Mouse (Mus musculus) left cerebral cortex, adult 2 months (tissue): Measurements from ENCODE around the gene Pip5k1a. TPM values are rescaled to one million over a fixed set of nuclear protein-coding genes. Genes with fewer than 3 reads are reported as not detected.
A peak's percentile ranks its signal among the peaks of the same experiment; 100 is the strongest.

Source experiments
- DNase-seq, 2 experiments: peaks; one replicate each; pipeline ENCODE4 v3.0.0; 2021 to 2022; ENCODE audit warnings: low spot score in 2 of 2, mixed read lengths in 1 of 2; ENCODE audit errors: extremely low spot score in 1 of 2
- H3K27ac ChIP-seq: fragments of 200-600 bp; 2 replicates; pipeline ENCODE4 v1.8.1; 2022
- H3K4me3 ChIP-seq: fragments of 200-600 bp; 2 replicates; pipeline ENCODE4 v1.8.1; 2022
- CTCF ChIP-seq: fragments of 200-600 bp; IDR thresholded peaks from 2 replicates; pipeline ENCODE4 v1.8.1; 2022; ENCODE audit warnings: antibody characterized with exemption, mild to moderate bottlenecking, moderate library complexity
- intact Hi-C: fragments of 180-260 bp; cut with DNase I; formaldehyde crosslinking; loops from one replicate; pipeline ENCODE4 v1.15.1; 2025
- long read RNA-seq, 2 experiments: library from polyadenylated mRNA; stranded (forward); transcript quantifications; one replicate each; pipeline ENCODE4 v2.0.0; 2021; ENCODE audit warnings: borderline mapping rate in 2 of 2
- total RNA-seq, 2 experiments: library from RNA; stranded (reverse); gene quantifications; 2 replicates each; pipeline ENCODE4 v1.2.3; 2021

The Pip5k1a gene
- total RNA-seq, result 10 to 100 TPM; 58.2 to 58.5 TPM
- long read RNA-seq, experiment 1, partial matches to known transcripts, result 1 of 30 reads
- long read RNA-seq, experiment 1, other reads (novel, unspliced or antisense), result 27 of 30 reads
- long read RNA-seq, experiment 2, partial matches to known transcripts, result 1 of 27 reads
- long read RNA-seq, experiment 2, other reads (novel, unspliced or antisense), result 23 of 27 reads

GRCm38 (mm10) chr3:95106338-95107117 is at the start of gene Pip5k1a:
Pip5k1a (minus strand) TSS chr3:95106930.
- peak; percentile 22 for TF ChIP-seq CTCF
- H3K4me3 ChIP-seq, result peak within 1 kb of the TSS; percentile 97
- intact Hi-C loops, result no loop called here
- peak; percentile 96 to 97 for DNase-seq
- peak within 1 kb of the TSS; percentile 97 for H3K27ac ChIP-seq

GRCm38 (mm10) chr3:95153874-95154273 is 47.1 kb upstream of the Pip5k1a start:
- Histone ChIP-seq H3K27ac (no peak overlapping the region), H3K4me3 (no peak overlapping the region)
- no peak for DNase-seq
- intact Hi-C loops, result no loop called here
- TF ChIP-seq CTCF, result peak; percentile 56

- Histone ChIP-seq H3K27ac (no peak overlapping the region), H3K4me3 (no peak overlapping the region)
- intact Hi-C loops, result no loop called here
- TF ChIP-seq CTCF, result no peak
- no peak for DNase-seq
Measured at GRCm38 (mm10) chr3:95147924-95148323, 41.2 kb upstream of the Pip5k1a start.

GRCm38 (mm10) chr3:95142617-95143011 is 35.9 kb upstream of the Pip5k1a start:
- H3K27ac ChIP-seq, result no peak overlapping the region
- no peak overlapping the region for H3K4me3 ChIP-seq
- intact Hi-C loops, result loop anchor here (1.0 to 5.0 kb wide), 3 partner anchors 32 to 140 kb away; partner anchors contain the start of genes Mindy1 and Prune1
- peak; percentile 79 to 88 for DNase-seq
- peak; percentile 97 for TF ChIP-seq CTCF

- no peak within 1 kb of the TSS for H3K4me3 ChIP-seq
- no peak for DNase-seq
- intact Hi-C loops, result loop anchor here (1.0 to 5.0 kb wide), 4 partner anchors 32 to 140 kb away; partner anchors contain the start of genes Gabpb2, Mindy1 and Prune1
- no peak for TF ChIP-seq CTCF
- H3K27ac ChIP-seq, result no peak within 1 kb of the TSS
Measured at GRCm38 (mm10) chr3:95141952-95142616, 35.4 kb upstream of the Pip5k1a start, which contains the start of gene Tnfaip8l2. Tnfaip8l2 (minus strand) TSS chr3:95142360.

GRCm38 (mm10) chr3:95141474-95141873 is 34.7 kb upstream of the Pip5k1a start:
- DNase-seq, result no peak
- intact Hi-C loops, result loop anchor here (2.0 to 5.0 kb wide), 2 partner anchors 75 to 141 kb away; partner anchors contain the start of genes Gabpb2, Mindy1 and Prune1
- H3K4me3 ChIP-seq, result no peak overlapping the region
- TF ChIP-seq CTCF, result no peak
- no peak overlapping the region for H3K27ac ChIP-seq

- intact Hi-C loops, result loop anchor here (2.0 to 5.0 kb wide), 2 partner anchors 76 to 142 kb away; partner anchors contain the start of genes Gabpb2, Mindy1 and Prune1
- no peak for DNase-seq
- Histone ChIP-seq H3K4me3 (no peak overlapping the region), H3K27ac (no peak overlapping the region)
- no peak for TF ChIP-seq CTCF
Measured at GRCm38 (mm10) chr3:95140795-95141194, 34.1 kb upstream of the Pip5k1a start.

GRCm38 (mm10) chr3:95140289-95140595 is 33.5 kb upstream of the Pip5k1a start:
- DNase-seq, result no peak
- no peak overlapping the region for H3K27ac ChIP-seq
- TF ChIP-seq CTCF, result no peak
- no peak overlapping the region for H3K4me3 ChIP-seq
- intact Hi-C loops, result loop anchor here (2.0 to 5.0 kb wide), 2 partner anchors 77 to 142 kb away; partner anchors contain the start of genes Gabpb2, Mindy1 and Prune1

GRCm38 (mm10) chr3:95139586-95140288 is 33.0 kb upstream of the Pip5k1a start:
- TF ChIP-seq CTCF, result no peak; the same call in 1 of the 2 replicates
- intact Hi-C loops, result loop anchor here (2.0 to 5.0 kb wide), 2 partner anchors 77 to 143 kb away; partner anchors contain the start of genes Gabpb2, Mindy1 and Prune1

GRCm38 (mm10) chr3:95136336-95136735 is 29.6 kb upstream of the Pip5k1a start:
- intact Hi-C loops, result no loop called here
- Histone ChIP-seq H3K27ac (no peak overlapping the region), H3K4me3 (no peak overlapping the region)
- no peak for TF ChIP-seq CTCF
- DNase-seq, result no peak

More at GRCm38 (mm10) chr3:95139586-95140288, 33.0 kb upstream of the Pip5k1a start:
- Histone ChIP-seq H3K27ac (no peak overlapping the region), H3K4me3 (no peak overlapping the region)
- DNase-seq, result no peak

- DNase-seq, result no peak
- intact Hi-C loops, result no loop called here
- H3K4me3 ChIP-seq, result peak overlapping the region; percentile 46
- no peak for TF ChIP-seq CTCF
- no peak overlapping the region for H3K27ac ChIP-seq
Measured at GRCm38 (mm10) chr3:95135433-95136052, 28.8 kb upstream of the Pip5k1a start.
